Mouse (Mus musculus) lung, postnatal 0 days (tissue): ENCODE data around the gene Lmtk2.

Source experiments
- CTCF ChIP-seq: IDR thresholded peaks from 2 replicates; pipeline ENCODE4 v1.5.1; 2016; ENCODE audit warnings: antibody characterized with exemption, mild to moderate bottlenecking
- EP300 ChIP-seq: IDR thresholded peaks from 2 replicates; pipeline ENCODE4 v1.6.1; 2016; ENCODE audit warnings: antibody characterized with exemption, mild to moderate bottlenecking, control low read depth

GRCm38 (mm10) chr5:144125979-144126755 is 25.9 kb downstream of the Lmtk2 start:
- no peak for TF ChIP-seq CTCF
- no peak for TF ChIP-seq EP300
